Mouse (Mus musculus): ENCODE measurements around the gene Pkn3.

Pkn3 gene

DNA sequence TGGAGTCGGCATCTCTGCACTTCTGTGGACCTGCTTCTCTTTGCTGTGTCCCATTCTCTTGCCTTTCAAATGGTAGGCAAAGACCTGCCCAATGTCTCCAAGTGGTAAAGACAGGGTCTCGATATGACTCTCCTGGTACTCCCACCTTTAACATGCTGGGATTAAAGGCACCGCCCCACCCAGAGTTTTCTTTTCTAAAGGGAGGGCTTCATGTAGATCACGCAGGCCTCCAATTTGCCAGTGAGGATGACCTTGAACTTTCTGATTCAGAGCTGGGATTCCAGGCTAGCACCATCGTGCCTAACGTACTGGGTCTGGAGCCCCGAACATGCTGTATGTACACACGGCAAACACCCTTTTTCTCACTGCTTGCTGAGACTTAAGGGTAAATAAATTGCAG is 14.2 kb upstream of the Pkn3 start:
- in situ Hi-C loops (cut with MboI, MseI): no loop called here

GRCm38 (mm10) chr2:30063791-30064190 is 13.7 kb upstream of the Pkn3 start:
- in situ Hi-C loops (cut with MboI, MseI): no loop called here

- in situ Hi-C loops (cut with MboI, MseI): no loop called here
Observed at GRCm38 (mm10) chr2:30064298-30064697, 13.2 kb upstream of the Pkn3 start.

DNA sequence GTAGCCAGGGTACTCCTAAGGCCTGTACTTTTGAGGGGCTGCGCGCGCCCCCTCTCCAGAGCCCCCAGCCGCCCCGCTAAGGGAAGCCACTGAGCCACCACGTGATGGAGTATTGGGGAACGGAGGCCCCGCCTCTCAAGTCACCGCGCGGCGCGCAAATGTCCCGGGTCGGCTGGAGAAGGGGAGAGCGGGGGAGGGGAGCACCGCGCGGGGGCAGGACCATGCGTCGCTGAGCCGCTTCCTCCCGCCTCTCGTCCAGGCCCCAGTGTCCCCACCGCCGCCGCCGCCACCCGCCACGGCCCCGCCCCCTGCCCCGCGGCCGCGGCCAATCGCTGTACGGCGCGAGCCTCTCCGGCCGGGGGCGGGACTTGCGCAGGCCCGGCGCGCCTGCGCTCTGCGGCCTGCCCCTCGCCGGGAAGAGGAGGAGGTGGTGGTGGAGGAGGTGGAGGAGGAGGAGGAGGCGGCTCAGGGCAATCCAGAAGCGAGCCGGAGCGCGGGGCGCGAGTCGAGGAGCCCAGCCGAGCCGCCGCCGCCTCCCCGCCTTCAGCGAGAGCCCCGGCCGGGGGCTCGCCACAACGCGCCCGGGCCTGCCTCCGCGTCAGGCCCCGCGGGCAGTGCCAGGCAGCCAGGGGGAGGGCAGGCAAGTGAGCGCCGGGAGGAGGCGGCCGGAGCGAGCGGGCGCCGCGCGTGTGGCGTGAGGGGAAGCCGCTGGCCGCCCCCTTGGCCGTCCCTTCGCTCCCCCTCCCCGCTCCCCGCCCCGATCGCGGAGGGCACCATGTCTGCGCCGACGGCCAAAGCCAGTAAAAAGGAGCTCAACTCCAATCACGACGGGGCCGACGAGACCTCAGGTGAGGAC is 11.2 kb upstream of the Pkn3 start:
- in situ Hi-C loops (cut with MboI, MseI): no loop called here

GRCm38 (mm10) chr2:30067031-30067888 is 10.2 kb upstream of the Pkn3 start:
- in situ Hi-C loops (cut with MboI, MseI): no loop called here

GRCm38 (mm10) chr2:30067962-30068361 is 9.5 kb upstream of the Pkn3 start:
- in situ Hi-C loops (cut with MboI, MseI): no loop called here

- in situ Hi-C loops (cut with MboI, MseI): no loop called here
Observed at GRCm38 (mm10) chr2:30072875-30073274, 4.6 kb upstream of the Pkn3 start.

- in situ Hi-C loops (cut with MboI, MseI): no loop called here
Observed at GRCm38 (mm10) chr2:30073285-30073684, 4.2 kb upstream of the Pkn3 start.

DNA sequence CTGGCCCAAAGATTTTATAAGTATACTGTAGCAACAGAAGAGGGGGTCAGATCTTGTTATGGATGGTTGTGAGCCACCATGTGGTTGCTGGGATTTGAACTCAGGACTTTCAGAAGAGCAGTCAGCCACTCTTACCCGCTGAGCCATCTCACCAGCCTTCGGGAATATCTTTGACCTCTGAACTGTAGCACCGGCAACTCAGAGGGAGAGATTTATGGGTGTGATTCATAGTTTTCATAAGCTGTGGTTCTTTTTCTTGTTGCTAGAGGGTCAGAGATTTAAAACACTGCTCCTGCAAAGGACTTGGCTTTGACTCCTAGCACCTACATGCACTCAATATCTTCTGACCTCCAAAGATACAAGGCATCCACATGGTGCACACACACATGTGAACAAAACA is 1.9 kb upstream of the Pkn3 start:
- in situ Hi-C loops (cut with MboI, MseI): loop anchor here (25.0 kb wide), 1 partner anchor 1387 kb away; the partner anchor contains the start of gene Ass1

DNA sequence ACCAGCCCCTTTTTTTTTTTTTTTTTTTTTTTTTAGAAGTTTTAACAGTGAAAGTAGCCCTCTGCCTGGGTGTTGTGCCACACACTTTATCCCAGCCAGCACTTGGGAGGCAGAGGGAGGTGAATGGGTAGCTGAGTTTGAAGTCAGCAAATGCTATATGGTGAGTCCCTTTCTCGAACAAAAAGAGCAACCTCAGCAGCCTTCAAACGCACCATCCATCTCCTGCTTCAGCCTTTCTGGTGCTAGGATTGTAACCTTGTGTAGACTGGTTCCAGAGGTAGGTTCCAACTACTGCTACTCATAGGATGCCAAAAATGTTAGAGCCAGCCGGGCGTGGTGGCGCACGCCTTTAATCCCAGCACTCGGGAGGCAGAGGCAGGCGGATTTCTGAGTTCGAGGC is 1.0 kb upstream of the Pkn3 start:
- in situ Hi-C loops (cut with MboI, MseI): loop anchor here (25.0 kb wide), 1 partner anchor 1386 kb away; the partner anchor contains the start of gene Ass1

- in situ Hi-C loops (cut with MboI, MseI): loop anchor here (25.0 kb wide), 1 partner anchor 1385 kb away; the partner anchor contains the start of gene Ass1
Observed at GRCm38 (mm10) chr2:30076959-30077358, 525 bp upstream of the Pkn3 start.

- in situ Hi-C loops (cut with MboI, MseI): loop anchor here (25.0 kb wide), 1 partner anchor 1384 kb away; the partner anchor contains the start of gene Ass1
Observed at GRCm38 (mm10) chr2:30078349-30078712, 847 bp downstream of the Pkn3 start.

- in situ Hi-C loops (cut with MboI, MseI): loop anchor here (25.0 kb wide), 1 partner anchor 1384 kb away; the partner anchor contains the start of gene Ass1
Observed at GRCm38 (mm10) chr2:30078760-30079159, 1.3 kb downstream of the Pkn3 start.

GRCm38 (mm10) chr2:30080181-30080800 is 2.8 kb downstream of the Pkn3 start:
- in situ Hi-C loops (cut with MboI, MseI): loop anchor here (5.0 to 25.0 kb wide), 2 partner anchors 33 to 1382 kb away; partner anchors contain the start of genes Ass1 and Wdr34

GRCm38 (mm10) chr2:30084113-30084512 is 6.6 kb downstream of the Pkn3 start:
- in situ Hi-C loops (cut with MboI, MseI): loop anchor here (5.0 to 25.0 kb wide), 2 partner anchors 37 to 1378 kb away; partner anchors contain the start of genes Ass1 and Wdr34

DNA sequence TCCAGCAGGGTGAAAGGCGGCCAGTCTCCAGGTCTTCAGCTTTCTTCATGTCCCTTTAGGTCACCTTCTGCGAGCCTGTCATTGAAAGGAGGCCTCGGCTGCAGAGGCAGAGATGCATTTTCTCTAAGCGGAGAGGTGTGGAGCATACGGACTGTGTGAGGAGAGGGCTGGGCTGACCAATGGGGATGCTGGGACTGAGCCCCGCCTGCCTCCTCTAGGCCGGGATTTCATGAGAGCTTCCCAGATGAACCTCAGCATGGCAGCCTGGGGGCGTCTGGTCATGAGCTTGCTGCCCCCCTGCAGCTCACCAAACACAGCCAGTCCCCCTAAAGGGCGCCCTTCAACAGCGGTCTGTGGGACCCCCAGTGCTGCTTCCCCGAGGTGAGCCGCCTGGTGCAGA is 7.1 kb downstream of the Pkn3 start:
- in situ Hi-C loops (cut with MboI, MseI): loop anchor here (5.0 to 25.0 kb wide), 2 partner anchors 37 to 1378 kb away; partner anchors contain the start of genes Ass1 and Wdr34

DNA sequence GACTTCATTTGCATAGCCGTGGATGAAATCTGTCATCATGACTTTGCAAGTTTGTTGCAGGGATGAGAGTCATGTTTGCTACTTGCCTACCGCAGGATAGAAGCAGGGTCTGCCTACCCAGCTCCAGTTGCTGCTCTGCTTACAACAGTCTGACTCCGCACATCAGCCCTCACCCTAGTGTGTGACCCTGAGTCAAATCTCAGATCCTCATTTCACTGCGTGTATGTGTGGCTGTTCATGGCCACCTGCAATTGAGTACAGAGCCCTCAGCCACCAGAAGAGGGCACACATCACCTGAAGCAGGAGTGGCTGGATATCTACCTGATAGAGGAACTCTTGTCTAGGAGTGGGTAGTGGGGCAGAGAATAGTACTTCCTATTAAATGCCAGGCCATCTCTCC is 9.8 kb downstream of the Pkn3 start:
- in situ Hi-C loops (cut with MboI, MseI): loop anchor here (25.0 kb wide), 1 partner anchor 1375 kb away; the partner anchor contains the start of gene Ass1

DNA sequence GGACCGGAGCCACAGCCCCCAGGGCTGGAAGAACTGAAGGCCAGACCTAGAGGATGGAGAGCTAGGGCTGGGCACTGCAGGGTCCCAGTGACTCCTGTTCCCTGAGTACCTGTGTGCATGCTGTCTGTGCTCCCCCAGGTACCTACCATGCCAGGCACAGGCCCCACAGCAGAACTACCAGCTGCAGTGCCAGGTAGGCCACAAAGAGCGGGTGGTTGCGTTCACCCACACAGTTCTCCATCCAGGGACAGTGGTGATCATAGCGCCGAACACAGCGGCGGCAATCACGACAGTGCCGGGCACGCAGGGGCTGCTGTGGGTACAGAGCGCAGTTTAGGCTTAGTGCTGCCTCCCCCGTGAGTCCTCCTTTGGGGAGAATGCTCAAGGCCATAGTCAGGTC is 14.0 kb downstream of the Pkn3 start:
- in situ Hi-C loops (cut with MboI, MseI): loop anchor here (25.0 kb wide), 1 partner anchor 1371 kb away; the partner anchor contains the start of gene Ass1

GRCm38 (mm10) chr2:30092280-30092918 is 14.9 kb downstream of the Pkn3 start:
- in situ Hi-C loops (cut with MboI, MseI): loop anchor here (25.0 kb wide), 1 partner anchor 1370 kb away; the partner anchor contains the start of gene Ass1

DNA sequence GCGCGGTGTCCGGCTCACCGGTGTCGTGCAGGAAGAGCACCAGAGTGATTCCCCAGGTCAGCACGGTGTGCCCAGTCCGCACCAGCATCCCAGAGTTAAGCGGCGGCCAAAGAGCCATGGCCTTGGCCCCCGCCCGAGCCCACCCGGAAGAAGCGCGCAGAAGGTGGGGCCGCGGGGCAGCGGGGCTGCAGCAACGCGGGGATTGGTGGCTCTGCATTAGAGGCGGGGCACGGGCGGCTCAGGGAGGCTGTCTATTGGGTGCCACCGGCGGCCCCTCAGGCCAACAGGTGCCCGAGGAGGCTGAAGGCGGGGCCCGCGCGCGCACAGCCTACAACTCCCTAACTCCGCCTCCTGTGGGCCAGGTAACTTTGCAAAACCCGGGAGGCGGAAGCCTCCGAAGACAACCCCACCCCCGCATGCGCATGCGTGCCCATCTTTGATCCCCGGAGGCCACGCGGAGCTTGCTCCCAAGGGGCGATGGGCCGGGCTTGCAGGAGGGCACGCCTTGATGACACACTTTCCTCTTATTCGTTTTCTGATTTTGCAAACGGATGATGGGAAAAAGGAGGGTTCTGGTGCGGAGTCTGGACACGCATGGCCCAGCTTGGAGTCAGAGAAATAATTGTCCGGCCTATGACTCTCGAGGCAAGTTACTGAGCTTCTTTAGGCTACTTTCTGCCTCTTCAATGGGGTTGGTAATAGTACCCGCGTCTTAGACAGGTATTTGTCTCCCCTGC is 16.2 kb downstream of the Pkn3 start, which contains the start of gene Zdhhc12:
Gene Zdhhc12, minus strand, starts transcription at position 178 of the 737 bp plus-strand sequence.
- in situ Hi-C loops (cut with MboI, MseI): loop anchor here (25.0 kb wide), 1 partner anchor 1369 kb away; the partner anchor contains the start of gene Ass1

Data from regulatory T cell (primary cell).